Mouse (Mus musculus) layer of hippocampus, adult 9-11 months (tissue): Measurements from ENCODE around the gene Kdm5b.

Experiments
- DNase-seq: peaks from one replicate; pipeline ENCODE4 v3.0.0; 2022

Gene Kdm5b

GRCm38 (mm10) chr1:134552396-134552795 is 7.6 kb upstream of the Kdm5b start:
- no peak for DNase-seq

GRCm38 (mm10) chr1:134555240-134555870 is 4.6 kb upstream of the Kdm5b start:
- no peak for DNase-seq

- DNase-seq, result peak; percentile 62
These were observed 3.9 kb upstream of the Kdm5b start for GRCm38 (mm10) chr1:134555871-134556670.

GRCm38 (mm10) chr1:134556671-134557218 is 3.2 kb upstream of the Kdm5b start:
- DNase-seq, result peak; percentile 97

- DNase-seq, result no peak
These were observed 1.5 kb upstream of the Kdm5b start for GRCm38 (mm10) chr1:134558511-134558910.

GRCm38 (mm10) chr1:134559226-134559625 is 745 bp upstream of the Kdm5b start:
- DNase-seq, result no peak

- DNase-seq, result peak; percentile 10
These were observed 425 bp downstream of the Kdm5b start for GRCm38 (mm10) chr1:134560396-134560795.

- DNase-seq, result peak; percentile 20
These were observed 1.1 kb downstream of the Kdm5b start for GRCm38 (mm10) chr1:134560801-134561769.

GRCm38 (mm10) chr1:134561770-134562143 is 1.8 kb downstream of the Kdm5b start:
- DNase-seq, result no peak

- DNase-seq, result no peak
These were observed 2.5 kb downstream of the Kdm5b start for GRCm38 (mm10) chr1:134562457-134562856.

- no peak for DNase-seq
These were observed 3.8 kb downstream of the Kdm5b start for GRCm38 (mm10) chr1:134563726-134564125.

GRCm38 (mm10) chr1:134567511-134567910 is 7.5 kb downstream of the Kdm5b start:
- no peak for DNase-seq

- DNase-seq, result no peak
These were observed 10.2 kb downstream of the Kdm5b start for GRCm38 (mm10) chr1:134570171-134570570.

GRCm38 (mm10) chr1:134570631-134571030 is 10.7 kb downstream of the Kdm5b start:
- DNase-seq, result no peak

GRCm38 (mm10) chr1:134573300-134573931 is 13.4 kb downstream of the Kdm5b start:
- DNase-seq, result no peak

GRCm38 (mm10) chr1:134573932-134574315 is 14.0 kb downstream of the Kdm5b start:
- DNase-seq, result no peak

GRCm38 (mm10) chr1:134577384-134578120 is 17.6 kb downstream of the Kdm5b start:
- no peak for DNase-seq

GRCm38 (mm10) chr1:134580796-134581195 is 20.8 kb downstream of the Kdm5b start:
- DNase-seq, result no peak

GRCm38 (mm10) chr1:134583560-134583959 is 23.6 kb downstream of the Kdm5b start:
- no peak for DNase-seq

- no peak for DNase-seq
These were observed 29.7 kb downstream of the Kdm5b start for GRCm38 (mm10) chr1:134589676-134590075.

GRCm38 (mm10) chr1:134591773-134592172 is 31.8 kb downstream of the Kdm5b start:
- DNase-seq, result no peak
